Mouse (Mus musculus): ENCODE results near the gene Usp2. TPM values are rescaled to one million over a fixed set of nuclear protein-coding genes. Genes with fewer than 3 reads are reported as not detected.

The Usp2 gene
- polyA plus RNA-seq, 1 experiment = not detected

DNA sequence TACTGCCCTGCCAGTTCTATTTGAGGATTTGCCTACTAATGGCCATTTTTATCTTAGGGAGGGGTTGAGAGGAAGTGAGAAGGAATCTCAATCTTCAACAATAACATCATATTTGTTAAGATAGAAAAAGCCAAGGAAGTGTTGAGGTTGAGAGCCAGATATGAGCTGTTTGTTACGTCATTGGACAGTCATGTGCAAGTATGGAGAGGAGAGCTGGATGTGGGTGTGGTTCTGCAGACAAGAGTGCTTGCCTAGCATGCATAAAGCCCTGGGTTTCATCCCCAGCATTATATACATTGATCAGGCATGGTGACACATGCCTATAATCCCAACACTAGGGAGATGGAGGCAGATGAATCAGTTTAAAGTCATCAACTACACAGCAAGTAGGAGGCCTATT, 12.9 kb upstream of the Usp2 start:
- H3K36me3 ChIP-seq (ENCODE audit: control insufficient read depth) = no peaks in the 10 kb centered on the region
- no peak overlapping the region for H3K4me3 ChIP-seq (replicated peaks)
- H3K27me3 ChIP-seq (ENCODE audit: control insufficient read depth) = peaks cover 4% of the 10 kb centered on the region
- H3K4me1 ChIP-seq (ENCODE audit: control insufficient read depth) = no peaks in the 10 kb centered on the region
- no peak for TF ChIP-seq GATA1 (IDR thresholded peaks at IDR 0.05; ENCODE audit: low read length)
- no peak for TF ChIP-seq TAL1 (IDR thresholded peaks at IDR 0.05; ENCODE audit: low read length)
- no peaks in the 10 kb centered on the region for H3K9me3 ChIP-seq (ENCODE audit: control insufficient read depth, low read length)

DNA sequence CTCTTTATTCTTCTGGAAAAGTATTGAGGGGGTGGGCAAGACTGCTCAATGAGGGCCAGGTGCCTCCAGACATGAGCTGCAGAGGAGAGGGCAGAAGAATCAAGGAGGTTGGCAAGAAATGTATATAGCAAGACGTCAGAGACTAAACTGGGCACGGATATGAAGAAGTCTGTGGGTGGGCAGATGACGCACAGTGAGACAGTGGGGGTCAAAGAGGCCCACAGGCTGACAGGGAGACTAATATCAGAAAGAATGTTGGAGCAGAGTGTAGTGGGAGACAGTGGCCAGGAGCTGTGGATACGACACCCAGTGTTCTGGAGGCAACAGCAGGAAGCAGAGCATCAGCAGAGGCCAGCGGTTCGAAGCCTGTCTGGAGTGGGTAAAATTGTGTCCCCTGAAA, 8.2 kb upstream of the Usp2 start:
- Histone ChIP-seq H3K4me1 (ENCODE audit: control insufficient read depth) (no peaks in the 10 kb centered on the region), H3K9me3 (ENCODE audit: control insufficient read depth, low read length) (no peaks in the 10 kb centered on the region), H3K27me3 (ENCODE audit: control insufficient read depth) (peaks cover 6% of the 10 kb centered on the region), H3K4me3 (replicated peaks) (no peak overlapping the region), H3K36me3 (ENCODE audit: control insufficient read depth) (no peaks in the 10 kb centered on the region)
- TF ChIP-seq GATA1 (IDR thresholded peaks at IDR 0.05; ENCODE audit: low read length) = no peak
- no peak for TF ChIP-seq TAL1 (IDR thresholded peaks at IDR 0.05; ENCODE audit: low read length)

DNA sequence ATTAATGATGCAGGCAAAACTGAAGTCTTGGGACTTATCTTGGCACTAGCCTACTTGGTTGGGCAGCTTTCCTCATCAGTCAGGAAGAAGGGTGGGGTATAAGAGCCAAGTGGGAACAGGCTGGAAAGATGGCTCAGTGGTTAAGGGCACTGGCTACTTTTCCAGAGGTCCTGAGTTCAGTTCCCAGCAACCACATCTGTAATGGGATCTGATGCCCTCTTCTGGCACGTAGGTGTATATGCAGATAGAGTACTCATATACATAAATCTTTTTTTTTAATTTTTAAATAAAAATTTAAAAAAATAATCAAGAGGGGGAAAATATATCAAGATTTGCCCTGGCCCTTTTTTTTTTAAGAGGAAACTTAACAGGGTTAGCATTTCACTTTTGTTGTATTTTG, 1.6 kb upstream of the Usp2 start:
- Histone ChIP-seq H3K4me1 (ENCODE audit: control insufficient read depth) (peaks cover 14% of the 10 kb centered on the region), H3K27me3 (ENCODE audit: control insufficient read depth) (peaks cover 3% of the 10 kb centered on the region), H3K36me3 (ENCODE audit: control insufficient read depth) (no peaks in the 10 kb centered on the region), H3K4me3 (replicated peaks) (no peak overlapping the region), H3K9me3 (ENCODE audit: control insufficient read depth, low read length) (no peaks in the 10 kb centered on the region)
- TF ChIP-seq GATA1 (IDR thresholded peaks at IDR 0.05; ENCODE audit: low read length) = no peak
- no peak for TF ChIP-seq TAL1 (IDR thresholded peaks at IDR 0.05; ENCODE audit: low read length)

DNA sequence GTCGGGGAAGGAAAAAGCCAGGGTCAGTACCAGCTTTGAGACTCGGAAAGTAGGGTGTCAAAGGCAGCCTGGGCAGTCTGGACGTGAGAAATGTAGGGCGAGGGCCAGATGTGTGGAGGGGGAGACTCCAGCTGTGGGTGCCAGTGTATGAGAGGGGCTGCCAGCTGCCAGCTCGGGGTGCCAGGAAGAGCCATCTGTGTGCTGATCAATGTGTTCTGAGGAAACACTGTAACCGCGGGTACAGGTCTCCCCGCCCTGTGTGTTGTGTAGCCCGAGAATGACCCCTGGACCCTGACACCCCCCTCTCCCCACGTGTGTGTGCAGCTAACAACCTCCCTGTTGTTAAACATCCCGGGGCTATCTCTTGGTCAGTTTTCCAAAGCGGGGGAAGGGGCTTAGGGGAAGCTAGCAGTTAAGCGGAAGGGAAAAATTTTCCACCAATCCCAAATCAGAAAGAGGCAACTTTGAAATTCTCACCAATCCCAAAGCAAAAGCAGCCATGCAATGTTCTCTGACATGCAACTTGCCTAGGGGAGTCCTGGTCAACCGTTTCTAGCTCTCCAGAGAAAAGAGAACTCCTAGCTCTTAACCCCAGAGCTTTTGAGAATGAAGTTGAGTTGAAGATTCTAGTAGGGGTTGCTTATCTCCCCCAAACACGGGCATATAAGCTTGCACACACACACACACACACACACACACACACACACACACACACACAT, 579 bp downstream of the Usp2 start:
- peaks cover 14% of the 10 kb centered on the region for H3K4me1 ChIP-seq (ENCODE audit: control insufficient read depth)
- TF ChIP-seq TAL1 (IDR thresholded peaks at IDR 0.05; ENCODE audit: low read length) (no peak), GATA1 (IDR thresholded peaks at IDR 0.05; ENCODE audit: low read length) (no peak)
- H3K27me3 ChIP-seq (ENCODE audit: control insufficient read depth) = peaks cover 16% of the 10 kb centered on the region
- peak overlapping the region; percentile 62 for H3K4me3 ChIP-seq (replicated peaks)
- no peaks in the 10 kb centered on the region for H3K36me3 ChIP-seq (ENCODE audit: control insufficient read depth)
- no peaks in the 10 kb centered on the region for H3K9me3 ChIP-seq (ENCODE audit: control insufficient read depth, low read length)

DNA sequence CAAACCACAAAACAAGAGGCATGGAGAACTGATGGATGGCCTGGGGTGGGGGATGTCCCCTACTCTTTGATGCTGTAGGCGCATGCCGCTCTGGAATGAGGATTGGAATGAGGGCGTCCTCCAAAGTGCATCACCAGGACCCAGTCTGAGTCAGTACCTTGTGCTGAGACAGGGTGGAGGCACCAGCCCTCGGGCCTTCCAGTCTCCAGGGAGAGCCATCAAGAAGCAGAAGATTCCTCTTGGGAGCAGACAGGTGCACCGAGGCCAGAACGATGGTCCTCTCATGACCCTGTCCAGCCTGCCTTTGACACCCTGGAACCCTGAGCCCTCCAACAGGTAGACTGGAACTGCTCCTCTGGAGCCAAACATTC, 1.1 kb downstream of the Usp2 start:
- Histone ChIP-seq H3K36me3 (ENCODE audit: control insufficient read depth) (no peaks in the 10 kb centered on the region), H3K4me1 (ENCODE audit: control insufficient read depth) (peaks cover 14% of the 10 kb centered on the region), H3K9me3 (ENCODE audit: control insufficient read depth, low read length) (no peaks in the 10 kb centered on the region), H3K27me3 (ENCODE audit: control insufficient read depth) (peaks cover 17% of the 10 kb centered on the region), H3K4me3 (replicated peaks) (no peak overlapping the region)
- no peak for TF ChIP-seq GATA1 (IDR thresholded peaks at IDR 0.05; ENCODE audit: low read length)
- no peak for TF ChIP-seq TAL1 (IDR thresholded peaks at IDR 0.05; ENCODE audit: low read length)

DNA sequence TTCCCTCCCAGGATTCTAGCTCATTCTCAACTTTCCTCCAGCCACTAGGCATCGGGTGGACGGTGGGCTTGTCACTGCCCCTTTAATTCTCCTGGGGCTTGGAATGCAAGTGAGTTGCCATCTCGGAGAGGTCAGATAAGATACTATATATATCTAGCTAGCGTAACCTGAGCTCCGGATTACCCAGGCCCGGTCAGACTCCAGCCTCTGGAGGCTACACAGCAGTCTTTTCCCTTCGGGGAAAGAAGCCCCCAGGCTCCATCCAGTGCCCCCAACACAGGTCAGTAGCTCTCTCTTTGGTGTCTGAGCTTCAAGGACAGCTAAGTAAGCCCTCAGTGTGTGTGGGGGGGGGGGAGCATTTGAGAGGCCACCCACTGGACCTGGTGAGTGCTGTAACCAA, 2.4 kb downstream of the Usp2 start:
- Histone ChIP-seq H3K9me3 (ENCODE audit: control insufficient read depth, low read length) (no peaks in the 10 kb centered on the region), H3K4me3 (replicated peaks) (no peak overlapping the region), H3K27me3 (ENCODE audit: control insufficient read depth) (peaks cover 20% of the 10 kb centered on the region), H3K36me3 (ENCODE audit: control insufficient read depth) (no peaks in the 10 kb centered on the region), H3K4me1 (ENCODE audit: control insufficient read depth) (peaks cover 14% of the 10 kb centered on the region)
- no peak for TF ChIP-seq TAL1 (IDR thresholded peaks at IDR 0.05; ENCODE audit: low read length)
- TF ChIP-seq GATA1 (IDR thresholded peaks at IDR 0.05; ENCODE audit: low read length) = no peak

DNA sequence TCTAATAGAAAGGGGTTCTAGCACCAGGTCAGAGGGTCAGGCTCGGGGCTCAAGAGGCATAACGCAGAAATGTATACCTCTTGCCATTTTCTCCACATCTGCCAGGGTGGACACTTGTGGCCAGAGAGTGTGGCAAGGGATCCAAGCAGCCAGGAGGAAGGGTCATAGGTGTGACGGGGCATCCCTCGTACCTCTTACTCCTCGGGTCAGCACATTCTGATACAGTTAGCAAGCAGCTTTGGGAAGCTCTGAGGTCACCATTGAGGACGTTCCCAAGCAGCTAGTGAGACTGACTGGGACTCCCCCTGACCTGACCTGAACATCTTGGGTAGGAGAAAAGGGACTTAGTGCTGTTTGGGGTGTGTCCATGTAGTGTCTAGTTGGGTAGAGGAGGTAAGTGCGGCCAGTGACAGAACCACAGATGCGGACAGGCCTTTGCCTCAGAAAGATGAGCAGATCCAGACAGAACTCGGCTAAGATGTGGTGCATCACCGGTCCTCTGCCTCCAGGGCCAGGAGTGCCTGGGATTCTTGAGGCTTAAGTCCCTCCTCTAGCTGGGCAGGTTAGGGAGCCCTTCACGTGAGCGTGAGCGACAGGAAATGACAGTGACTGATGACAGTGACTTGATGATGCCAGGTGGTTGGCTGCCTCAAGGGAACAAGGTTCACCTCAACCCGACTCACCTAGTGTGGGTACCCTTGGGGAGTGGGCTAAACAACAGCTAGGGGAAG, 3.5 kb downstream of the Usp2 start:
- Histone ChIP-seq H3K9me3 (ENCODE audit: control insufficient read depth, low read length) (no peaks in the 10 kb centered on the region), H3K27me3 (ENCODE audit: control insufficient read depth) (peaks cover 20% of the 10 kb centered on the region), H3K4me1 (ENCODE audit: control insufficient read depth) (peaks cover 11% of the 10 kb centered on the region), H3K4me3 (replicated peaks) (no peak overlapping the region), H3K36me3 (ENCODE audit: control insufficient read depth) (no peaks in the 10 kb centered on the region)
- TF ChIP-seq GATA1 (IDR thresholded peaks at IDR 0.05; ENCODE audit: low read length) (no peak), TAL1 (IDR thresholded peaks at IDR 0.05; ENCODE audit: low read length) (no peak)

DNA sequence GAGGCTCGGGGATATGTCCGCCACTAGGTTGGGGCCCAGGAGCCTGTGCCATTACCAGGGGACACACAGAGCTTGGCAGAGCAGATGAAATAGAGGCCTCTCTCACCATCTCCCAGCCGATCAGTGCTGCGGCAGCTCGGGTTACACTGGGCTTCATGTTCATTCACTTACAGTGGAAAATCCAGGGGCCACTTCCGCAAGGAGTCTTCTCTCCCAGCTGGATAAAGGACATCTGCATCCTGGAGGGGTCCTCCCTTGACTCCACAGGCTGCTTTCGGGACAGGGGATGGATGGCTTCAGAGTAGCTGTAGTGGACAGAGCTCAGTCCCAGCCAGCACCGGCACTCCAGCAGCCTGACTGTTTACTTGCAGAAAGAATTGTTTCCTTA, 4.0 kb downstream of the Usp2 start:
- H3K27me3 ChIP-seq (ENCODE audit: control insufficient read depth) = peaks cover 20% of the 10 kb centered on the region
- no peak overlapping the region for H3K4me3 ChIP-seq (replicated peaks)
- H3K4me1 ChIP-seq (ENCODE audit: control insufficient read depth) = peaks cover 11% of the 10 kb centered on the region
- TF ChIP-seq GATA1 (IDR thresholded peaks at IDR 0.05; ENCODE audit: low read length) = no peak
- no peak for TF ChIP-seq TAL1 (IDR thresholded peaks at IDR 0.05; ENCODE audit: low read length)
- no peaks in the 10 kb centered on the region for H3K9me3 ChIP-seq (ENCODE audit: control insufficient read depth, low read length)
- no peaks in the 10 kb centered on the region for H3K36me3 ChIP-seq (ENCODE audit: control insufficient read depth)

DNA sequence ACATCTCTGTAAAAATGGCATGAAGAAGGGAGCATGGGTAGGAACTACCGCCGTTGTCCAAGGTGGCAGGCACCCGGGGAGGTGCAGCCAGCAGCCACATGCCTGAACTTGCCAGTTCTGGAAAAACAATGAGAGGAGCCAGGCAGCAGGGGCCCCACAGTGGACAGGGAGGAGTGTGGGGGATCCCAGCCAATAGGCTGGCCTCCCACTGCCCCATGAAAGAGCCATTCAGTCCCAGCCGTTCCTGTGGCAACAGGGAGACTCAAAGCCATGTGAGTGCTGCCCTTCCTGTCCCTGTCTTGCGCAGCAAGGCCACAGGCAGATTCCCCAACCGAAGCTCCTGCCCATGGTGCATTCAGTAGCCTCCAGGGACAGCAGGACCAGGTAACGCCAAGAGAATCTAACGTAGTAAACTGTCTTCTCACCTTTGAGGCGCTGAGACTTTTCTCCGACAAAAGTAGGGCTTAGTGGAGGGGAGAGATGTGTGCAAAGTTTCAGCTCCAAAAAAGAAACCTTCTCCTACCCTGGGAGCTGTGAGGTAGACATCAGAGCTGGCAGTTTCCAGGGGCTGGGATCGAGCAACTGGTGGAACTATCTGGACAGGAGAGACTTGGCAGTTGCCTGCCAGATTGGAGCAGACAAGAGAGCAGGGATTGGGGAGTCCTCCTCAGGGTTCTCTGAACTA, 5.2 kb downstream of the Usp2 start:
- Histone ChIP-seq H3K9me3 (ENCODE audit: control insufficient read depth, low read length) (no peaks in the 10 kb centered on the region), H3K27me3 (ENCODE audit: control insufficient read depth) (peaks cover 20% of the 10 kb centered on the region), H3K4me1 (ENCODE audit: control insufficient read depth) (peaks cover 6% of the 10 kb centered on the region), H3K4me3 (replicated peaks) (no peak overlapping the region), H3K36me3 (ENCODE audit: control insufficient read depth) (no peaks in the 10 kb centered on the region)
- TF ChIP-seq TAL1 (IDR thresholded peaks at IDR 0.05; ENCODE audit: low read length) (no peak), GATA1 (IDR thresholded peaks at IDR 0.05; ENCODE audit: low read length) (no peak)

All from erythroblast, embryonic 14.5 days (primary cell).